Mouse (Mus musculus) layer of hippocampus, postnatal 10 days (tissue): ENCODE data around the gene Emc1. TPM values are rescaled to one million over a fixed set of nuclear protein-coding genes. Genes with fewer than 3 reads are reported as not detected.

ENCODE experiments used
- DNase-seq, 2 experiments: peaks; one replicate each; pipeline ENCODE4 v3.0.0; 2021; ENCODE audit warnings: low spot score in 2 of 2
- microRNA-seq, 2 experiments: library from miRNA; unstranded; fragments of <30 nt; microRNA quantifications; one replicate each; pipeline ENCODE4 v1.2.0; 2021
- total RNA-seq, 2 experiments: library from RNA; stranded (reverse); gene quantifications; 2 replicates each; pipeline ENCODE4 v1.2.3; 2021

Gene Emc1
- total RNA-seq, 2 experiments from 2014 or later, result 74.3 to 85.0 TPM

GRCm38 (mm10) chr4:139423270-139423669 is 70.9 kb downstream of the Emc1 start:
- DNase-seq, result no peak

Small RNA genes within 50 kb of the gene (microRNA-seq; reads per million reads assigned to microRNA genes)
- gene Gm24245 (0 to 0.20 reads per million in 2 experiments), gene Gm25732 (0.39 to 0.45 reads per million in 2 experiments)

Other genes with a start within 250 kb of the Emc1 start
- 100 to 1,000 TPM; 206 to 208 TPM for gene Minos1, start 221.5 kb upstream of the Emc1 start, total RNA-seq
- 100 to 1,000 TPM; 343 to 381 TPM for gene Capzb, start 159.7 kb upstream of the Emc1 start, total RNA-seq
- gene Pqlc2, start 41.9 kb upstream of the Emc1 start, total RNA-seq, result 10 to 100 TPM; 11.0 to 11.9 TPM
- 10 to 100 TPM; 30.0 to 31.7 TPM for gene Akr7a5, start 41.8 kb upstream of the Emc1 start, total RNA-seq
- 10 to 100 TPM; 49.9 to 59.2 TPM for gene Mrto4, start within 50 bp of the Emc1 start, total RNA-seq
- 100 to 1,000 TPM; 146 to 147 TPM for gene Ubr4, start within 50 bp of the Emc1 start, total RNA-seq
- gene Iffo2, start 178.0 kb downstream of the Emc1 start, total RNA-seq, result 10 to 100 TPM; 20.3 to 21.5 TPM